Mouse (Mus musculus) cortical plate, adult 2 months (tissue): Measurements from ENCODE around the gene Zc3hav1l.

ENCODE experiments used
- CTCF ChIP-seq: fragments of 200-500 bp; IDR thresholded peaks from 2 replicates; pipeline ENCODE4 v1.5.1; 2011; ENCODE audit warnings: mild to moderate bottlenecking, control low read depth, low read length; ENCODE audit not compliant: insufficient read depth; ENCODE audit errors: extremely low read depth
- POLR2A ChIP-seq: fragments of 200-500 bp; IDR thresholded peaks from 2 replicates; pipeline ENCODE4 v1.6.1; 2011; ENCODE audit warnings: mild to moderate bottlenecking, low read length, control low read depth; ENCODE audit not compliant: insufficient read depth; ENCODE audit errors: extremely low read depth

GRCm38 (mm10) chr6:38316050-38316449 lies 17.0 kb upstream of the Zc3hav1l start:
- TF ChIP-seq CTCF, result no peak
- no peak for TF ChIP-seq POLR2A
